Mouse (Mus musculus): ENCODE measurements around the gene Amy1. TPM values are rescaled to one million over a fixed set of nuclear protein-coding genes. Genes with fewer than 3 reads are reported as not detected.
A peak's percentile ranks its signal among the peaks of the same experiment; 100 is the strongest.
"Not testable (repeated sequence)": the region's sequence is repeated elsewhere in the genome, so short reads cannot be mapped to it uniquely, and the experiment has no call there.

The Amy1 gene
- polyA plus RNA-seq (2015; fragmentation: Nextera tagmentation; extraction: Ambion mirVana), result 31.7 and 35.1 TPM in 2 replicates

DNA sequence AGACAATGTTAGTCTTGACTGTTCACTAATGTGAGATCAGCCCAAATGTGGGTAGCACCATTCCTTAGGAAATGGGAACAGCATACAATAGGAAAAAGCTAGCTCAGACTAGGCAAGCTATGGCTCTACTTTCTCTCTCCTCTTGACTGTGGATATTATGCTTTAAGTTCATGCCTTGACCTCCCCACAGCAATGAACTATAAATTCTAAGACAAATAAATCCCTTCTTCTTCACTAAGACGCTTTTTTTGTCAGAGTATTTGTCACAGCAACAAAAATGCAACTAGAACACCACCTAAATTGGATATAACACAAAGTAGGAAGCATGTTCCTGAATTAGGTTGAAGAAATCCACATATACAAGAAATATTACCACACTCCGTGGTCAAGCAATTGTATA lies at the start of gene Amy1:
Gene Amy1 (minus strand): TSS at position 101 of the 400 bp plus-strand sequence.
- 84% methylated on average over 2 of the region's 2 CpGs for WGBS (ENCODE audit: insufficient replicate concordance)
- H3K27me3 ChIP-seq (ENCODE audit: control insufficient read depth, insufficient read depth, low read depth, low read length), result no peaks in the 10 kb centered on the region
- ATAC-seq (ENCODE audit: low read depth), result no peak

DNA sequence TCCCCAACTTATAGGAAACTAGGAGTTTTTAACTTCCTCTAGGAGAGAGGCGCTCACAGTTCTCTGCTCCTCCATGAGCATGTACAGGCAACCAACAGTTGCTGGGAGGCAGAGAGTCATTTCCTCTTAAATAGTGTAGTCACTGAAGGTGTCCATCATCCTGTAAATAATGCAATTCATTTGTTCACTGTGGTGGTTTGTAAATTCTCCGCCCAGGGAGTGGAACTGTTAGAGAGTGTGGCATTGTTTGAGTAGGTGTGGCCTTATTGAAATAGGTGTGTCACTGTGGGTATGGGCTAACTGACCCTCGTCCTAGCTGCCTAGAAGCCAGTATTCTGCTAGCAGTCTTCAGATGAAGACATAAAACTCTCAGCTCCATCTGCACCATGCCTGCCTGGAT lies 47.8 kb upstream of the Amy1 start:
- no peaks in the 10 kb centered on the region for H3K27me3 ChIP-seq (ENCODE audit: control insufficient read depth, insufficient read depth, low read depth, low read length)
- H3K9ac ChIP-seq (ENCODE audit: low read depth, low read length), result no peak overlapping the region
- 54% methylated on average over 3 of the region's 3 CpGs for WGBS (ENCODE audit: insufficient replicate concordance)
- H3K36me3 ChIP-seq (ENCODE audit: control insufficient read depth, insufficient read depth), result no peaks in the 10 kb centered on the region
- H3K27ac ChIP-seq (ENCODE audit: low read length), result no peak overlapping the region
- no peak overlapping the region for H3K4me3 ChIP-seq (ENCODE audit: low read depth, low read length)
- H3K4me2 ChIP-seq (ENCODE audit: low read depth, low read length), result no peak overlapping the region
- no peak for ATAC-seq (ENCODE audit: low read depth)
- H3K4me1 ChIP-seq (ENCODE audit: control insufficient read depth, low read depth, low read length), result no peaks in the 10 kb centered on the region
- no peaks in the 10 kb centered on the region for H3K9me3 ChIP-seq (replicated peaks; ENCODE audit: control insufficient read depth, low read length)

More for the DNA sequence above, at the start of gene Amy1:
- Histone ChIP-seq H3K36me3 (ENCODE audit: control insufficient read depth, insufficient read depth) (peaks cover 13% of the 10 kb centered on the region), H3K4me1 (ENCODE audit: control insufficient read depth, low read depth, low read length) (no peaks in the 10 kb centered on the region), H3K9ac (ENCODE audit: low read depth, low read length) (no peak within 1 kb of the TSS), H3K9me3 (replicated peaks; ENCODE audit: control insufficient read depth, low read length) (no peaks in the 10 kb centered on the region), H3K4me3 (ENCODE audit: low read depth, low read length) (no peak within 1 kb of the TSS), H3K4me2 (ENCODE audit: low read depth, low read length) (no peak within 1 kb of the TSS), H3K27ac (ENCODE audit: low read length) (no peak within 1 kb of the TSS)

DNA sequence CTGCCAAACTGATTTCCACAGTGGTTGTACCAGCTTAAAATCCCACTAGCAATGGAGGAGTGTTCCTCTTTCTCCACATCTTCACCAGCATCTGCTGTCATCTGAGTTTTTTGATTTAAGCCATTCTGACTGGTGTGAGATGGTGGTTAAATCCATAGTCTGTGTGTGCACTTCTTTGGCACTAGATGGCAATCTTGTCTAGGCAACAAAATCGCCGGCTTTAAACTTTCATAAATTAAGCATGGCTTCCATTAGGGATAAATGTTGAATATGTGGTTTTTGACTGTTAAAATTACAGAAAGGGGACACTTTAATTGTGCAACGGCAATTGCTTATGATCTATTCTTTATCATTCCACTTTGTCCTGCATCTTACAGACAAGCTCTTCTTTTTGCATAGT lies 44.9 kb upstream of the Amy1 start:
- WGBS (ENCODE audit: insufficient replicate concordance), result 36% methylated on average over 3 of the region's 3 CpGs
- ATAC-seq (ENCODE audit: low read depth); H3K4me1 ChIP-seq (ENCODE audit: control insufficient read depth, low read depth, low read length): not testable (repeated sequence)

DNA sequence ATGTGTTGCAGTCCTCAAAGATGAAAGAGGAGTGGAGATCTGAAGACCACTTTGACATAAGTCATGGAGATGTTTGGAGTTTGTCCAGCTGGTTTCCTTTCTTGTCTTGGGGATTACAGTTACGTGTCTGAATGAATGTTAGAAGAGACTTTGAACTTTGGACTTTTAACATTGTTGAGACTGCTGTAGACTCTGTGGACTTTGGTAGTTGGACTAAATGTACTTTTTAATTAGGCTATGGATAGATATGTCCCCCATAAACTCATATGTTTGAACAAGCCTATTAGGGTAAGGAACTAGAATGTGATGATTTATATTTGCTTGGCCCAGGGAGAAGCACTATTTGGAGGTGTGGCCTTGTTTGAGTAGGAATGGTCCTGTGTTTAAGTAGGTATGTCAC lies 33.0 kb upstream of the Amy1 start:
- Histone ChIP-seq H3K9me3 (replicated peaks; ENCODE audit: control insufficient read depth, low read length) (no peaks in the 10 kb centered on the region), H3K36me3 (ENCODE audit: control insufficient read depth, insufficient read depth) (no peaks in the 10 kb centered on the region), H3K27me3 (ENCODE audit: control insufficient read depth, insufficient read depth, low read depth, low read length) (no peaks in the 10 kb centered on the region), H3K4me3 (ENCODE audit: low read depth, low read length) (no peak overlapping the region), H3K9ac (ENCODE audit: low read depth, low read length) (no peak overlapping the region), H3K4me2 (ENCODE audit: low read depth, low read length) (no peak overlapping the region), H3K27ac (ENCODE audit: low read length) (no peak overlapping the region), H3K4me1 (ENCODE audit: control insufficient read depth, low read depth, low read length) (no peaks in the 10 kb centered on the region)
- WGBS (ENCODE audit: insufficient replicate concordance), result 63% methylated on average over 1 of the region's 1 CpGs
- ATAC-seq (ENCODE audit: low read depth), result no peak

More for the DNA sequence above, 44.9 kb upstream of the Amy1 start:
- H3K36me3 ChIP-seq (ENCODE audit: control insufficient read depth, insufficient read depth); H3K4me3 ChIP-seq (ENCODE audit: low read depth, low read length); H3K9me3 ChIP-seq (replicated peaks; ENCODE audit: control insufficient read depth, low read length); H3K27me3 ChIP-seq (ENCODE audit: control insufficient read depth, insufficient read depth, low read depth, low read length); H3K27ac ChIP-seq (ENCODE audit: low read length); H3K4me2 ChIP-seq (ENCODE audit: low read depth, low read length); H3K9ac ChIP-seq (ENCODE audit: low read depth, low read length): not testable (repeated sequence)

DNA sequence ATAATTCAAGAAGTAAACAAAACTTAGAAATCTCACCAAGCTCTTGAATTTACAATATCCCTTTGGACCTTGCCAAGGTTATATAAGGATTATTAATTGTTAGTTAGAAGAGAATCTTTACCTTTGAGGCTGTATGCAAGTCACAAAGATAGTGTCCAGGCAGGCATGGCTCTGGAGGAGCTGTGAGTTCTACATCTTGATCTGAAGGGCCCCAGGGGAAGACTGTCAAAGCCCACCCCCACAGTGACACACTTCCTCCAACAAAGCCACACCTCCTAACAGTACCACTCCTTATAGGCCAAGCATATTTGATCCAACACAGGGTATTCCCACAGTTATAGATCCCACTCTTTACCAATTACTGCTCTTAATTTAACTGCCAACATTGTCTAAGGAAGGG lies 27.7 kb upstream of the Amy1 start:
- no peak overlapping the region for H3K9ac ChIP-seq (ENCODE audit: low read depth, low read length)
- peaks cover 11% of the 10 kb centered on the region for H3K4me1 ChIP-seq (ENCODE audit: control insufficient read depth, low read depth, low read length)
- H3K9me3 ChIP-seq (replicated peaks; ENCODE audit: control insufficient read depth, low read length), result no peaks in the 10 kb centered on the region
- no peak overlapping the region for H3K4me2 ChIP-seq (ENCODE audit: low read depth, low read length)
- H3K4me3 ChIP-seq (ENCODE audit: low read depth, low read length), result no peak overlapping the region
- H3K27me3 ChIP-seq (ENCODE audit: control insufficient read depth, insufficient read depth, low read depth, low read length), result no peaks in the 10 kb centered on the region
- no peak overlapping the region for H3K27ac ChIP-seq (ENCODE audit: low read length)
- H3K36me3 ChIP-seq (ENCODE audit: control insufficient read depth, insufficient read depth), result no peaks in the 10 kb centered on the region
- ATAC-seq (ENCODE audit: low read depth), result no peak

DNA sequence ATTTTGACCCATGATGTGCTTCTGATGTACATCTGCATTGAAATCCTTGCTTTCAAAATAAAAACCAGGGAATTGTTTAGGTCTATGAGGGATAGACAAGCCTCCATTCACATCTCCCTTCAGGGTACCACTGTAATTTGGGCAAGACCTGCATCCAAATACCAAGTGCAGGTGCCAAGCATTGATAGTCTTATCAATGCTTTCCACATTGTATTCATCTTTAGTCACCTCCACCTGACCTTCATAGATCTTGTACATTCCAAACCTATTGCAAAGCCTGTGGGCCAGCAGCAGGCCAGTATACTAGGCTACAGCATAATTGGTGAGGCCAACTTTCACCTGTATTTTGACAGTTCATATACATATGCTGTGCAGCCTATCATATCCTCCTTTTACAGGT lies 25.1 kb upstream of the Amy1 start:
- Histone ChIP-seq H3K9ac (ENCODE audit: low read depth, low read length) (peak overlapping the region; percentile 77), H3K4me3 (ENCODE audit: low read depth, low read length) (peak overlapping the region; percentile 72), H3K36me3 (ENCODE audit: control insufficient read depth, insufficient read depth) (no peaks in the 10 kb centered on the region), H3K9me3 (replicated peaks; ENCODE audit: control insufficient read depth, low read length) (no peaks in the 10 kb centered on the region), H3K4me1 (ENCODE audit: control insufficient read depth, low read depth, low read length) (peaks cover 14% of the 10 kb centered on the region), H3K4me2 (ENCODE audit: low read depth, low read length) (peak overlapping the region; percentile 60), H3K27me3 (ENCODE audit: control insufficient read depth, insufficient read depth, low read depth, low read length) (no peaks in the 10 kb centered on the region), H3K27ac (ENCODE audit: low read length) (no peak overlapping the region; the same call in 1 of the 2 replicates)
- peak; percentile 4 for ATAC-seq (ENCODE audit: low read depth)

DNA sequence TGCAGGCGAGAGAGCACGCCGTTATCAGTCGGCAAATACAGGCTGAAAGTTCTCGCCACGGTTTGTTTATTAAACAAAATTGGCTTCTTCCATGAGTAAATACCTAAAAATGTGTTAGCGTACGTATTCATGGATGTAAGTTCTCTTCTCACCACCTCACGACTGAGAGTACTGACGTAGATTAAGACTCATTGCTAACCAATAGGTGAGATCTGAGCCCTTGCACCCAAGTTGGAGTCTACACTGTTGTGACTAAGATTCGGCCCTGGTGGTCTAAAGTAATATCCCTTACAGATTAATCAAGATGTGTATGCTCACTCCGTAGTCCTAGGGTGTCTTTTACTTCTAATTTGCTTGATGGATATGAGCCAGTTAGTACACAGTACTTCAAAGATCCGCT lies 24.1 kb upstream of the Amy1 start:
- peak overlapping the region; percentile 60 for H3K4me2 ChIP-seq (ENCODE audit: low read depth, low read length)
- H3K4me3 ChIP-seq (ENCODE audit: low read depth, low read length), result peak overlapping the region; percentile 72
- peaks cover 14% of the 10 kb centered on the region for H3K4me1 ChIP-seq (ENCODE audit: control insufficient read depth, low read depth, low read length)
- H3K36me3 ChIP-seq (ENCODE audit: control insufficient read depth, insufficient read depth), result no peaks in the 10 kb centered on the region
- WGBS (ENCODE audit: insufficient replicate concordance), result 5% methylated on average over 13 of the region's 13 CpGs
- no peaks in the 10 kb centered on the region for H3K27me3 ChIP-seq (ENCODE audit: control insufficient read depth, insufficient read depth, low read depth, low read length)
- H3K9me3 ChIP-seq (replicated peaks; ENCODE audit: control insufficient read depth, low read length), result no peaks in the 10 kb centered on the region
- peak overlapping the region; percentile 99 for H3K27ac ChIP-seq (ENCODE audit: low read length)
- no peak for ATAC-seq (ENCODE audit: low read depth)
- H3K9ac ChIP-seq (ENCODE audit: low read depth, low read length), result peak overlapping the region; percentile 77

DNA sequence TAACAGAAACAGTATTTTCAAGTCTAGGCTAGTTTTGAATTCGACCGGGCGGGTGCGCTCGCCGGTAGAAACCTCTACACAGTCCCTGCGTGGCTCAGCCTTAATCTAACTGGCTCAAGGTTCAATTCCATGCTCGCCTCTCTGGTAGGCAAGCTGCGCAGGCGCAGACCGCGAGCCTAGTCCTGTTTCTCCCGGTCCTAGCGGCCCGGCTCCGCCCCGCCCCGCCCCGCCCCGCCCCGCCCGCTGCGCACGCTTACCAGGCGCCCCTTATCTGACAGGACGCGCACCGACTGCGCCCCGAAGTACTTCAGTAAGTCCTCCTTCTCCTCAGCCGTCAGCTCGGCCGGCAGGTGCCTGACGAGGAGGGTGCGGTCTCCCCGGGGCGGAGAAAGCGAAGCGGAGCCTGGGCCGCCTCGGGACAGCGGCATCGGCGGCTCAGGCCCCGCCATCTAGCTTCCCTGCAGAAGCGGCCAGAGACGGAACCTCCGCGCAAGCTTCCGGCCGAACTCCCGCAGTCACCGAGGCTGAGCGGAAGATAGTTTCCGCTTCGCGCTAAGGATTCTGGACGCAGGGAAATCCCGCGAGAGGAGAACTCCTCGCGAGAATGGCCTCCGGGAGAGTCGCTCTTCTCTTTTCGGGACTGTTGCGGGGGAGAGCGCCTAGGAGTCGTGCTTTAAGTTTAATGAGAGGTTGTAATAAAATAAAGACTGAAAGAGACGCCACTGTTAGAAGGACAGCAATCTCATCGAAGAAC lies 23.3 kb upstream of the Amy1 start, which contains the start of gene Rnpc3:
Gene Rnpc3 (minus strand): TSS at position 544 of the 754 bp plus-strand sequence.
- peak; percentile 95 for ATAC-seq (ENCODE audit: low read depth)
- H3K9me3 ChIP-seq (replicated peaks; ENCODE audit: control insufficient read depth, low read length), result no peaks in the 10 kb centered on the region
- peak within 1 kb of the TSS; percentile 99 for H3K27ac ChIP-seq (ENCODE audit: low read length)
- H3K9ac ChIP-seq (ENCODE audit: low read depth, low read length), result peak within 1 kb of the TSS; percentile 77
- H3K4me1 ChIP-seq (ENCODE audit: control insufficient read depth, low read depth, low read length), result peaks cover 14% of the 10 kb centered on the region
- under 1% methylated on average over 70 of the region's 70 CpGs for WGBS (ENCODE audit: insufficient replicate concordance)
- peak within 1 kb of the TSS; percentile 60 for H3K4me2 ChIP-seq (ENCODE audit: low read depth, low read length)
- H3K4me3 ChIP-seq (ENCODE audit: low read depth, low read length), result peak within 1 kb of the TSS; percentile 72
- H3K27me3 ChIP-seq (ENCODE audit: control insufficient read depth, insufficient read depth, low read depth, low read length), result no peaks in the 10 kb centered on the region
- H3K36me3 ChIP-seq (ENCODE audit: control insufficient read depth, insufficient read depth), result no peaks in the 10 kb centered on the region

DNA sequence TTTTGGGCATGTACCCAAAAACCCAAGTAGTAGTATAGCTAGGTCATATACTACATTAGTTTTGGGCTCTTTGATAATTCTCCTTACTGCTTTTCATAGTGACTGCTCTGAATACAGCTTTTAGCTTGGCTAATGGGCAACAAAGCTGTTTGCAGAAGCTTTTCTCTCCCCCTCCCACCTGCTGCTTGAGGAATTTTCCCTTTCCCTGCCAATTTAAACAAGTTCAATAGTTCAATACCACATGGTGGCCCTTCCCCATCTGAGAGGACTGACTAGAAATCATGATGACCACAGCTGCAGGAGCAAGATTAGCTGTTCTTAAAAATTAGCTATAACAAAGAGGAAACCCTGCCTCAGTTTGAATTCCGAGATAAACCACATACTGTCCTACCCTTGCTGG lies 15.7 kb downstream of the Amy1 start:
- Histone ChIP-seq H3K9me3 (replicated peaks; ENCODE audit: control insufficient read depth, low read length) (no peaks in the 10 kb centered on the region), H3K36me3 (ENCODE audit: control insufficient read depth, insufficient read depth) (no peaks in the 10 kb centered on the region), H3K4me2 (ENCODE audit: low read depth, low read length) (no peak overlapping the region), H3K4me1 (ENCODE audit: control insufficient read depth, low read depth, low read length) (no peaks in the 10 kb centered on the region), H3K27ac (ENCODE audit: low read length) (no peak overlapping the region), H3K9ac (ENCODE audit: low read depth, low read length) (no peak overlapping the region), H3K4me3 (ENCODE audit: low read depth, low read length) (no peak overlapping the region), H3K27me3 (ENCODE audit: control insufficient read depth, insufficient read depth, low read depth, low read length) (no peaks in the 10 kb centered on the region)
- peak; percentile 56; the same call in 1 of the 2 replicates for ATAC-seq (ENCODE audit: low read depth)
- WGBS (ENCODE audit: insufficient replicate concordance), result 49% methylated on average over 1 of the region's 1 CpGs
